Mouse (Mus musculus) left cerebral cortex, postnatal 4 days (tissue): Measurements from ENCODE around the gene Neu1. TPM values are rescaled to one million over a fixed set of nuclear protein-coding genes. Genes with fewer than 3 reads are reported as not detected.
"Not testable (repeated sequence)": the region's sequence is repeated elsewhere in the genome, so short reads cannot be mapped to it uniquely, and the experiment has no call there.

Experiments
- DNase-seq: peaks from one replicate; pipeline ENCODE4 v3.0.0-alpha.2; 2022
- intact Hi-C: fragments of 180-260 bp; cut with DNase I; formaldehyde crosslinking; loops from one replicate; pipeline ENCODE4 v1.15.1; 2025
- total RNA-seq, 2 experiments: library from RNA; stranded (reverse); gene quantifications; 2 replicates each; pipeline ENCODE4 v1.2.3; 2021

Gene Neu1
- total RNA-seq, 2 experiments from 2014 or later, result 18.8 to 19.1 TPM

DNA sequence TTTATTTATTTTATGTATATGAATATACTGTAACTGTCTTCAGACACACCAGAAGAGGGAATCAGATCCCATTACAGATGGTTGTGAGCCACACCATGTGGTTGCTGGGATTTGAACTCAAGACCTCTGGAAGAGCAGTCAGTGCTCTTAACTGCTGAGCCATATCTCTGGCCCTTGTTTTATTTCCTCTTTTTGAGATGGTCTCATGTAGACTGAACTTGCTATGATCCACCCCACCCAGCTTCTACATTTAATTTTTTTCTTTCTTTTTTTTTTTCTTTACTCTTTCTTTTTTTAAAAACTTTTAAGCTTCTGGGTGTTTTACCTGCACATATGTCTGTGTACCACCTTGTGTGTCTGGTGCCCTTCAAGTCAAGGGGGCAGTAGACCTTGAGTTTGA lies 30.2 kb upstream of the Neu1 start:
- intact Hi-C loops, DNase-seq: not testable (repeated sequence)

DNA sequence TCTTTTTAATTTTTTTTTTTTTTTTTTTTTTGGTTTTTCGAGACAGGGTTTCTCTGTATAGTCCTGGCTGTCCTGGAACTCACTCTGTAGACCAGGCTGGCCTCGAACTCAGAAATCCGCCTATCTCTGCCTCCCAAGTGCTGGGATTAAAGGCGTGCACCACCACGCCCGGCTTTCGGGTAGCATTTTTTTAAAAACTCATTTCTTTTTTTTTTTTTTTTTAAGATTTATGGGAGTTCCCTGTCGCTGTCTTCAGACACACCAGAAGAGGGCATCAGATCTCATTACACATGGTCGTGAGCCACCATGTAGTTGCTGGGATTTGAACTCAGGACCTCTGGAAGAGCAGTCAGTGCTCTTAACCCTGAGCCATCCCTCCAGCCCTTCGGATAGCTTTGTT lies 29.1 kb upstream of the Neu1 start:
- DNase-seq, intact Hi-C loops: not testable (repeated sequence)

- intact Hi-C loops, result no loop called here
- no peak for DNase-seq
These were observed 28.2 kb upstream of the Neu1 start for GRCm38 (mm10) chr17:34902895-34903294.

GRCm38 (mm10) chr17:34910982-34911381 lies 20.1 kb upstream of the Neu1 start:
- no peak for DNase-seq
- intact Hi-C loops, result no loop called here

DNA sequence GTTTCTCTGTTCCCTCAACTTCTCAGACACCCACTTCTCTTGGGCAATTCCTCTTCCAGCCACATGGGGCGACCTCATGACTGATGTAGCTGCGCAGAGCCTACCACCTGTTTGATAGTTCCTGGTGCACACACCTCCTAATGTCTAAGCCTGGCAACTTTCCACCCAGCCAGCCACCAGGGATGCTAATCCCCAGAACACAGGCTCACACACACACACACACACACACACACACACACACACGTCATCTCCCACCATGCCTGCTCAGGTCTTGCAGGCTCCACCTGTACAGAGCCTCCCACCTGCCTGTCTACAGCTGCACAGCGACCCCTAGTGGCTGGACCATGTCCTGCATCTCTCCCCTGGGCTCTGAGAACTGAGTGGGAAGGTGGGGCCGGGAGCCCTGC lies 19.1 kb upstream of the Neu1 start:
- DNase-seq, result peak; percentile 69
- intact Hi-C loops, result no loop called here

- intact Hi-C loops, result no loop called here
- no peak for DNase-seq
These were observed 17.0 kb upstream of the Neu1 start, which contains the start of gene Slc44a4 for GRCm38 (mm10) chr17:34913930-34914665. Gene Slc44a4 (plus strand): TSS chr17:34914466.

DNA sequence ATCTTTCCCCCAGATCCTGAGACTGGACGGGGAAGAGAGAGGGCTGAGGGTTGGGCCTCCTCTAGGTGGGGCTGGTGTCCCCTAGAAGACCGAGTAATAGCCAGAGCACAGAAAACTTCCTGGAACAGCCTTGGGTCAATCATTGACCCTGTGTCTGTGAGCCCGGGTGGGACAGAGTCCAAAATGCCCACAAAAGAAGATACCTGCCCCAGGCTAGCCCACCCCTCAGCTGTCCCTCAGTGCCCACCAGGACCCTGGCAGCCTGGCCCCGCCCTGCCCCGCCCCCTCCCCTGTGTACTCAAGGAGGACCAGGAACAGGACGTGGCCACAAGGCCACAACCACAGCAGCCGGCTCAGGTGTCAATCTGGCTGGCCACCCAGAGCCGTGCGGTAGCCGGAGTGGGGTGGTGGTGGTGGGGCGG lies 15.6 kb upstream of the Neu1 start:
- no peak for DNase-seq
- intact Hi-C loops, result no loop called here

DNA sequence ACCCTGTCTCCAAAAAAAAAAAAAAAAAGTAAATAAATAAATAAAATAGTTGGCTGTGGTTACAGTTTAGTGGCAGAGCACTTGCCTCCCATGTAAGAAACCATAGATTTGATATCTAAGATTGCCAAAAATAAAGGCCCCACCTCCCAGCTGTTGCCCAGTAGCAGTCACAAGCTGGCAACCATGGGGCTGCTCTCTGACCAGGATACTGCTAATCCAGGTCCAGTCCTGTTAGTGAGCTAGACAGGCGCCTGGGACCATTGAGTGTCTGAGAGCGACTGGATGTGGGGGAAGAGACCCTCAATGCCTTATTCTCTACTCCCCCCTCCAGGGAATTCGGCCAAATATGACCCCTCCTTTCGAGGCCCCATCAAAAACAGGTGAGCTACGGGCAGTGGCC lies 14.7 kb upstream of the Neu1 start:
- no peak for DNase-seq
- intact Hi-C loops, result no loop called here

- intact Hi-C loops, result no loop called here
- no peak for DNase-seq
These were observed 13.9 kb upstream of the Neu1 start for GRCm38 (mm10) chr17:34917188-34917587.

- intact Hi-C loops, result no loop called here
- no peak for DNase-seq
These were observed 8.1 kb upstream of the Neu1 start for GRCm38 (mm10) chr17:34922939-34923338.

DNA sequence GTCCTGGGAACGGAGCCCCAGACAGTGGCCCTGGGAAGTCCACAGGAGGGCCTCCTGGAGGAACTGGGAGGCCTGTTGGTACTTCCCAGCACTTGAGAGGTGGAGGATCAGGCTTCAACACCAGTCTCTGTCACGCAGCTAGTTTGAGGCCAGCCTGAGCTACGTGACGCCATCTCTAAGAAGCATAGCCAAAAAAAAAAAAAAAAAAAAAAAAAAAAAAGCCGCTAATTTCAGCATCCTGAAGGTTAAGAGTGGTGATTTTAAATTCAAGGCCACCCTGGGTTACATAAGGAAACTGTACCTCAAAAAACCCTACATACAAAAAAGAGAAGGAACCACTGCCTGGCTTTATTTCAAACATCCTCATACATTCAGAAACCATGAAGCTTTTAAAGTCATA lies 6.8 kb upstream of the Neu1 start:
- no peak for DNase-seq
- intact Hi-C loops, result no loop called here

- intact Hi-C loops, result no loop called here
- DNase-seq, result no peak
These were observed 3.6 kb upstream of the Neu1 start for GRCm38 (mm10) chr17:34927306-34928019.

- intact Hi-C loops, result no loop called here
These were observed 2.2 kb upstream of the Neu1 start for GRCm38 (mm10) chr17:34928841-34929240.

GRCm38 (mm10) chr17:34931735-34932098 lies 664 bp downstream of the Neu1 start:
- intact Hi-C loops, result loop anchor here (2.0 kb wide), 1 partner anchor 71 kb away; no protein-coding TSS in a partner anchor
- no peak for DNase-seq

More at GRCm38 (mm10) chr17:34928841-34929240, 2.2 kb upstream of the Neu1 start:
- DNase-seq, result no peak

GRCm38 (mm10) chr17:34932287-34932686 lies 1.2 kb downstream of the Neu1 start:
- DNase-seq, result no peak
- intact Hi-C loops, result loop anchor here (2.0 kb wide), 1 partner anchor 71 kb away; no protein-coding TSS in a partner anchor

DNA sequence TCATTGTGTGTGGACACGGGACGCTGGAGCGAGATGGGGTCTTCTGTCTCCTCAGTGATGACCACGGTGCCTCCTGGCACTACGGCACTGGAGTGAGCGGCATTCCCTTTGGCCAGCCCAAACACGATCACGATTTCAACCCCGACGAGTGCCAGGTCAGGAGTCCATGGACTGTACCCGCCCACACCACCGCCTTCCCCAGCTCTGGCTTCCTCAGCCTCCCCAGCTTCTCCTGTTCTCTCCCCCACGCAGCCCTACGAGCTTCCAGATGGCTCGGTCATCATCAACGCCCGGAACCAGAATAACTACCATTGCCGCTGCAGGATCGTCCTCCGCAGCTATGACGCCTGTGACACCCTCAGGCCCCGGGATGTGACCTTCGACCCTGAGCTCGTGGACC lies 3.0 kb downstream of the Neu1 start:
- no peak for DNase-seq
- intact Hi-C loops, result no loop called here

DNA sequence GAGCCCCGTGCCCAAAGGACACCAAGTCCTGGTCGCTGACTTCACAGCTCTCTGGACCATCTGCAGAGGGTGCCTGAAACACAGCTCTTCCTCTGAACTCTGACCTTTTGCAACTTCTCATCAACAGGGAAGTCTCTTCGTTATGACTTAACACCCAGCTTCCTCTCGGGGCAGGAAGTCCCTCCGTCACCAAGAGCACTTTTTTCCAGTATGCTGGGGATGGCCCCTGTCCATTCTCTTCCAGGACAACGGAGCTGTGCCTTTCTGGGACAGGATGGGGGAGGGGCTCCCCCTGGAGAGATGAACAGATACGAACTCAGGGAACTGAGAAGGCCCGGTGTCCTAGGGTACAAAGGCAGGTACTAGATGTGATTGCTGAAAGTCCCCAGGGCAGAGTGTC lies 3.8 kb downstream of the Neu1 start:
- intact Hi-C loops, result no loop called here
- no peak for DNase-seq

GRCm38 (mm10) chr17:34937960-34938505 lies 7.0 kb downstream of the Neu1 start:
- no peak for DNase-seq
- intact Hi-C loops, result no loop called here

DNA sequence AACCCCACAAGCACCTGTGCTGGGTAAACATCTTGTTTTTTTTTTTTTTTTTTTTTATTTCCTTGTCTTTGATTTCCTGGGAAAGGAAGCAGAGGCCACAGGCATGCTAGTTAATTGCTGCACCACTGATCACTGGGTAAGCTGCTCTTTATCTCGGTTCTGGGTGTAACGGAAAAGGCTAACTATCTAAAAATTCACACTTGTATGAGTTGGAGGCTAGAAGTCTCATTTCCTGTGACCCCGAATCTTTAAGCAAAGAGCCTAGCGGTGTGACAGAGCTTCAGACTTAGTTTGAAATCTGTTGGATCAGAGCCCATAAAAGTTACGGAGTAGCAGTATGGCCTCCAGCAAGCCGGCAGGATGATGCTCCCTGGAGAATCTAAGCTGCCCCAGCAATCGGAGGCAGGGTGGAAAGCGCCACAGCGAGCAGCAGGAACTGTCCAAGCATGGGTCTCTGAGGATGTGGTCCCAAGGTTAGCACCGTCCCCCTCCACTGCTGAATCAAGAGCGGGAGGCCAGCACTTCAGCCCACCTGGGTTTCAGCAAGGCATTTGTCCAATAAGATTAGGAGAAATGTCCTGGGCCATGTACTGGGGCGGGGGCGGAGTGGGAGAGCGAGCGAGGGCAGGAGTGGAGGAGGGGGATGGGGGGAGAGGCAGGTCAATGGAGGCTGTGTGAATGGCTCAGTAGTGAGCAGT lies 10.4 kb downstream of the Neu1 start:
- DNase-seq, result no peak
- intact Hi-C loops, result no loop called here

- DNase-seq, result no peak
- intact Hi-C loops, result no loop called here
These were observed 12.2 kb downstream of the Neu1 start for GRCm38 (mm10) chr17:34943128-34943815.

DNA sequence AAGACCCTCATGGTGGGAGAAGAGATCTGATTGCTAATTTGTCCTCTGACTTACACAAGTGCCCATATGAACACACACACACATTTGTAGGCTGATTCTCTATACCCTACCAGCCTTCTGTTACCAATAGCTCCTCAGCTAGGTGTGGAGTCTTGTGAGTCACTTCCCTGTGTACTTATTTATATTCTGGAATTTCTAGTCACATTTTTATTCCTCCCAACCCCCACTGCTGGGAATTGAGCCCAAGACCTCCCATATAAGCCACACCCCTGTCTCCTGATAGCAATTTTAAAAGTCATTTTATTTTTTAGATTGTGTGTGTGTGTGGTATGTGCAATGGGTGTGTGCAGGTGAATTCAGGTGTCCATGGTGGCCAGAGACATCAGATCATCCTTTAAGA lies 13.3 kb downstream of the Neu1 start:
- intact Hi-C loops, result no loop called here

More for the DNA sequence above, 13.3 kb downstream of the Neu1 start:
- DNase-seq, result no peak
